Mouse (Mus musculus) heart, adult 18-20 months (tissue): ENCODE data around the gene Men1. TPM values are rescaled to one million over a fixed set of nuclear protein-coding genes. Genes with fewer than 3 reads are reported as not detected.
"Not testable (repeated sequence)": the region's sequence is repeated elsewhere in the genome, so short reads cannot be mapped to it uniquely, and the experiment has no call there.

ENCODE experiments used
- DNase-seq, 2 experiments: peaks; one replicate each; pipeline ENCODE4 v3.0.0; 2021 to 2022; ENCODE audit warnings: mixed read lengths in 1 of 2
- total RNA-seq, 2 experiments: library from RNA; stranded (reverse); gene quantifications; 2 replicates each; pipeline ENCODE4 v1.2.3; 2021

Gene Men1
- total RNA-seq, 2 experiments from 2014 or later: 13.3 to 14.0 TPM

GRCm38 (mm10) chr19:6304787-6305516 is 29.8 kb upstream of the Men1 start:
- DNase-seq: peak; percentile 94 to 97

GRCm38 (mm10) chr19:6305517-6306115 is 29.2 kb upstream of the Men1 start:
- no peak for DNase-seq

GRCm38 (mm10) chr19:6306137-6306551 is 28.6 kb upstream of the Men1 start, which contains the start of gene Cdc42bpg:
Gene Cdc42bpg (plus strand): TSS chr19:6306456.
- peak; percentile 90 to 92 for DNase-seq

DNA sequence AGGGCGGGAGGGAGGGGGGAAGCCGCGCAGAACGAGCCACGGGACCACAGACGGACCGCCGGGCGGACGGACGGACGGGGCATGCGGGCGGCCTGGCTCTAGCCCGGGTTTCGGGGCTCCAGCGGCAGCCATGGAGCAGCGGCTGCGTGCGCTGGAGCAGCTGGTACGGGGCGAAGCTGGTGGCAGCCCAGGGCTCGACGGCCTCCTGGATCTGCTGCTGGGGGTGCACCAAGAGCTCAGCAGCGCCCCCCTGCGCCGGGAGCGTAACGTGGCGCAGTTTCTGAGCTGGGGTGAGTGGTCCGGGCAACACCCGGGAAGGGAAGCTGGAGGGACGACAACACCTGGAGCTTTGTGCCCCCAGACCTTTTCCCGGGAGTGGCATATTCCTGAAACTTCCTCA is 28.2 kb upstream of the Men1 start:
- peak; percentile 76 to 82 for DNase-seq

GRCm38 (mm10) chr19:6307733-6308531 is 26.8 kb upstream of the Men1 start:
- DNase-seq: no peak

DNA sequence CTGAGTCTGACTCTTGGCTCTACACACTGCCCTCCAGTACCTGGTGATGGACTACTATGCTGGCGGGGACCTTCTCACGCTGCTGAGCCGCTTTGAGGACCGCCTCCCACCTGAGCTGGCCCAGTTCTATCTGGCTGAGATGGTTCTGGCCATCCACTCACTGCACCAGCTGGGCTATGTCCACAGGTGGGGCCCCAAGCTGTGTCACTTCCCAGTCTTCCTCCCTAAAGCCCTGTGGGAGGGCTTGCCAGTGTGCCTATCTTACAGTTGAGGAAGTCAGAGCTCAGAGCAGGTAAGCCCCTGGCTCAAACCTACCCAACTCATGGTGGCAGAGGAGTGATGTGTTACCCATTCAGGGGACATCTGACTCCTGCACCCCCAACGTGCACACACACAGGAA is 24.6 kb upstream of the Men1 start:
- DNase-seq: no peak

GRCm38 (mm10) chr19:6311783-6312182 is 23.0 kb upstream of the Men1 start:
- not testable (repeated sequence) for DNase-seq

GRCm38 (mm10) chr19:6313796-6314195 is 21.0 kb upstream of the Men1 start:
- DNase-seq: no peak

GRCm38 (mm10) chr19:6314513-6314912 is 20.3 kb upstream of the Men1 start:
- peak in 1 of 2 experiments; percentile 16 for DNase-seq

DNA sequence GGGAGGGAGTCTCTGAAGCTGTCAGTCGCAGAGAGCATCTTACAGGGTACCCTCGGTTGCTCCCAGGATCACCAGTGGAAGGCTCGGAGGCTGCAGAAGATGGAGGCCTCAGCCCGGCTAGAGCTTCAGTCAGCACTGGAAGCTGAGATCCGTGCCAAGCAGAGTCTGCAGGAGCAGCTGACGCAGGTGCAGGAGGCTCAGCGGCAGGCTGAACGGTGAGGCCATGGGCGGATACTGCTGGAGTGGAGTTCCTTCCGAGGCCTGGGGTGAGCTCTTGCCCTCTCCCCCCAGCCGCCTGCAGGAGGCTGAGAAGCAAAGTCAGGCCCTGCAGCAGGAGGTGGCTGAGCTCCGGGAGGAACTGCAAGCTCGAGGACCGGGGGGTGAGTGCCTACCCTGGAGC is 19.2 kb upstream of the Men1 start:
- DNase-seq: no peak

DNA sequence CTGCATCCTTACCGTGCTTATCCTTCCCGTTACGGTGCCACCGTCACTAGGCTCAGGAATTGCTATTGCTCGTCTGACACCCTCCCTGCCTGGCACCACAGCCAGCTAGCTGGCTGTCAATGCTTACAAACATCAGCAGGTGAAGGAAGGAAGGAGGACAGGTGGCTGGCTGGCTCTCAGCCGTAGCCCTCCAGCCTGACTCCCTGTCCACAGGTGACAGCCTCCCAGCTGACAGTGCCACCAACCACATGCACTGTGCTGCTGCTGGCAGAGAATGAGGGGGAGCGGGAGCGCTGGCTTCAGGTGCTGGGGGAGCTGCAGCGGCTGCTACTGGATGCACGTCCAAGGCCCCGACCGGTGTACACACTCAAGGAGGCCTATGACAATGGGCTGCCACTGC is 16.6 kb upstream of the Men1 start:
- DNase-seq: no peak

DNA sequence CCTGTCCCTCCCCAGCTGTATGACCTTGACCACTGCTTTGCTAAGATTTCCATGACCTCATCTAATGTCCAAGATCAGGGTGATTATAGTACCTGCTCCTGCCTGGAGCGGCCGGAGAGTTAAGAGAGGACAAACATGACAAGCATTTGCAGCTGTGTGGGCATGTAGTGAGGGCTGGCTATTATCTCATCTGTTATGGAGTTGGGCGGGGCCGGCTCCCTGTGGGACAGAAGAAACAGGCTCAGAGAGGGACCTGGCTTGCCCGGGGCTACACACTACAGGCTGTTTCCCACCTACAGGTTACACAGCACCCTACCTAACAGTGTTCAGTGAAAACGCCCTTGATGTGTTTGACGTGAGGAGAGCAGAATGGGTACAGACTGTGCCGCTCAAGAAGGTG is 13.4 kb upstream of the Men1 start:
- DNase-seq: no peak

GRCm38 (mm10) chr19:6321786-6322621 is 12.8 kb upstream of the Men1 start:
- peak in 1 of 2 experiments; percentile 64 for DNase-seq

GRCm38 (mm10) chr19:6324751-6325150 is 10.0 kb upstream of the Men1 start:
- no peak for DNase-seq

- no peak for DNase-seq
Observed at GRCm38 (mm10) chr19:6331178-6331577, 3.6 kb upstream of the Men1 start.

GRCm38 (mm10) chr19:6331719-6332516 is 2.9 kb upstream of the Men1 start:
- DNase-seq: peak; percentile 71 to 83

- DNase-seq: peak in 1 of 2 experiments; percentile 12
Observed at GRCm38 (mm10) chr19:6333761-6334595, 801 bp upstream of the Men1 start.

DNA sequence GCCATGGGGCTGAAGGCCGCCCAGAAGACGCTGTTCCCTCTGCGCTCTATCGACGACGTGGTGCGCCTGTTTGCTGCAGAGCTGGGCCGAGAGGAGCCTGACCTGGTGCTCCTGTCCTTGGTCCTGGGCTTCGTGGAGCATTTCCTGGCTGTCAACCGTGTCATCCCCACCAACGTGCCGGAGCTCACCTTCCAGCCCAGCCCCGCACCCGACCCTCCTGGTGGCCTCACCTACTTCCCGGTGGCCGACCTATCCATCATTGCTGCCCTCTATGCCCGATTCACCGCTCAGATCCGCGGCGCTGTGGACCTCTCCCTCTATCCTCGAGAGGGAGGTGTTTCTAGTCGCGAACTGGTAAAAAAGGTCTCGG is 664 bp downstream of the Men1 start:
- DNase-seq: peak in 1 of 2 experiments; percentile 28

- DNase-seq: no peak
Observed at GRCm38 (mm10) chr19:6336920-6337319, 2.1 kb downstream of the Men1 start.

- no peak for DNase-seq
Observed at GRCm38 (mm10) chr19:6338171-6338570, 3.4 kb downstream of the Men1 start.
